Mouse (Mus musculus) granulocyte monocyte progenitor cell, adult 5-6 weeks (primary cell): ENCODE measurements around the gene Gm5678. TPM values are rescaled to one million over a fixed set of nuclear protein-coding genes. Genes with fewer than 3 reads are reported as not detected.
A peak's percentile ranks its signal among the peaks of the same experiment; 100 is the strongest.
"Not testable (repeated sequence)": the region's sequence is repeated elsewhere in the genome, so short reads cannot be mapped to it uniquely, and the experiment has no call there.

Source experiments
- ATAC-seq: replicated peaks from 2 replicates; pipeline ENCODE4 v1.8.0; 2016; ENCODE audit warnings: mild to moderate bottlenecking, moderate TSS enrichment, inconsistent platforms; ENCODE audit not compliant: poor library complexity, severe bottlenecking
- total RNA-seq, 2 experiments: library from RNA; stranded (forward) in 1 of 2; stranded (reverse) in 1 of 2; fragments of 200-712, 200-1000 nt in 1 of 2; fragments of >200 nt in 1 of 2; fragmentation: Nextera tagmentation in 1 of 2; gene quantifications; 2 replicates each; pipeline ENCODE4 v1.2.3; 2014 to 2017

Gene Gm5678
- total RNA-seq, 2 experiments from 2014 or later, result not detected

- no peak for ATAC-seq
Observed at GRCm38 (mm10) chr16:93606146-93606545, 21.8 kb upstream of the Gm5678 start.

DNA sequence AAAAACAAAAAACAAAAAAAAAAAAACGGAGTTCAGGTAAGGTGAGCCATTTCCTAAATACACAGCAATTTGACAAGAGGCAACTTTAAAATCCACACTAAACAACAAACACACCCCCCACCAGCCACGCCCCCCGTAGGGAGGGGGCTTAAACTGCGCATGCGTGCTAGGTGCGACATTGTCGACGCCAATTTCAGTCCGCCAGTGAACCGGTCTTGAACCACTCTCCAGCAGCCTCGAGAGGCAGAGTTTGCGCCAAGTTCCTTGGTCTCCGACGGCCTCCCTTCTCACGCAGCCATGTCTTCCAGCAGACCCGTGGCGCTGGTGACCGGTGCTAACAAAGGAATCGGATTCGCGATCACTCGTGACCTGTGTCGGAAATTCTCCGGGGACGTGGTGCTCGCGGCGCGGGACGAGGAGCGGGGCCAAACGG lies 20.2 kb upstream of the Gm5678 start:
- ATAC-seq, result peak; percentile 45

GRCm38 (mm10) chr16:93608731-93609130 lies 19.2 kb upstream of the Gm5678 start:
- ATAC-seq, result no peak

GRCm38 (mm10) chr16:93609796-93610195 lies 18.1 kb upstream of the Gm5678 start:
- no peak for ATAC-seq

DNA sequence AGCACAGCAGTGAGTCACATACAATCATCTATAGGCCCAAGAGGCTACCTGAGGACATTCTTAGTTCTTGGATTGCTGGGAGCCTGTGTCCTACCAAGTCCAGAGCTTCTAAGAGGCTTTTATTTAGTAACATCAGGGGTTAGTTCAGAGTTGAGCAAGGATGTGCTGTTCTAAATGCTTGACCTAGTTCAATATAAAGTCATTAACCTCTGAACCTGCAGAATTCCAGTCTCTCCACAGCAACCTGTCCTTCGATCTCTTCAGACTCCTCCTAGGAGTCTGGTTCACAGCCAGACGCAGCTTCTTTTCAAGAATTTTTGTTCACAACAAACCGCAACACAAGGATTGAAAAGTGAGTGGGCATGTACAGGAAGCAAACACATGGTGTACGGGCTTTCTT lies 16.9 kb upstream of the Gm5678 start:
- no peak for ATAC-seq

GRCm38 (mm10) chr16:93615118-93615870 lies 12.6 kb upstream of the Gm5678 start:
- peak; percentile 91 for ATAC-seq

DNA sequence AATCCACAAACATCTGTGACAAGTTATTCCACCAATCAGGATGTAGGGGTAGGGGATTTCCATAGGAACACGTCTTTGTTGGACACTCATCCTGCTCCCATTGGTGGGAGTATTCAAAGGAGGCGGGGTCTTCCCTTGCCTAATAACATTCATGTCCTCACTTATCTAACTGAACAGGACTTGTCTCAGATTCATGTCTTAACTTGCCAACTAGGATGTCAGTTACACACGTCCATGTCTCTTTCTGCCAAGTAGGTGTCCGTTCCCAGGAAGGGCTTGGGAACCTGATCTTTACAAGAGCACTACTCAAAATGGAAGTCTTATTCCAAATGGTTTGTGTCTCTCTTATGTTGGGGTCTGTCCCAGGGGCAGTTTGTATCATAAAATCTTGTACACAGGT lies 4.1 kb upstream of the Gm5678 start:
- ATAC-seq, result not testable (repeated sequence)

- ATAC-seq, result no peak
Observed at GRCm38 (mm10) chr16:93624671-93625070, 3.2 kb upstream of the Gm5678 start.

DNA sequence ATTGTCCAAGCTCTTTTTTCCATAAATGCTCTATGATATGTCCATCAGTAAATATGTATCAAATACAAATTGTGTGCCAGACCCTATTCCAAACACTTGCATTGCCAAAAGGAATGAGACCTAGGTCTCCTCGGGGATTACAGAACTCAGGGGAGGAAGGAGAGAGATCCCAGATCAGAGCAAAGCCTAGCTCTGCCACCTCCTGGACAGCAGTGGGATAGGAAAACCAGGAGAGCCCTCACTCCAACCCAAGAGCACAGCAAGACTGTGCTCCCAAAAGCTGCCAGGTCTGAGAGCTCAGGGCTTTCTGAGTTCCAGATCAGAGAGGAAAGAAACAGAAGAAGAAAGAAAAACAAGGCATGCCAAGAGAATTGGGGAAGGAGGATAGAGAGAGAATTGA lies 1.2 kb upstream of the Gm5678 start:
- no peak for ATAC-seq

DNA sequence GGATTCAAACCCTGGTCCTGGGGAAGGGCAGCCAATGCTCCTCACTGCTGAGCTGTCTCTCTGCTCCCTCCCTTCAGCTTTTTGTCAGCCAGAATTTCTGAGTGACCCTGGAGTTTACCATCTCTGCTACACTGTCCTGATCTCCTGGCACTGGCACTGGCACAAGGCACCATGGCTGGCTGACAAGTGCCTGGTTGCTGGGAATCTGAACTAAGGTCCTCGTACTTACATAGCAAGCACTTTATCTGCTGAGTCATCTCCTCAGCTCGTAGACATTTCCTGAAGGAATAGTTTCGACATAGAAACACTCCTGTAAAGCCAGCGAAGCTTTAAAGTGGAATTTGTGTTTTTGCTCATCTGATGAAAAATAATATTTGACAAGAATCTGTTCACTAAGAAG lies 16.1 kb downstream of the Gm5678 start:
- ATAC-seq, result no peak

DNA sequence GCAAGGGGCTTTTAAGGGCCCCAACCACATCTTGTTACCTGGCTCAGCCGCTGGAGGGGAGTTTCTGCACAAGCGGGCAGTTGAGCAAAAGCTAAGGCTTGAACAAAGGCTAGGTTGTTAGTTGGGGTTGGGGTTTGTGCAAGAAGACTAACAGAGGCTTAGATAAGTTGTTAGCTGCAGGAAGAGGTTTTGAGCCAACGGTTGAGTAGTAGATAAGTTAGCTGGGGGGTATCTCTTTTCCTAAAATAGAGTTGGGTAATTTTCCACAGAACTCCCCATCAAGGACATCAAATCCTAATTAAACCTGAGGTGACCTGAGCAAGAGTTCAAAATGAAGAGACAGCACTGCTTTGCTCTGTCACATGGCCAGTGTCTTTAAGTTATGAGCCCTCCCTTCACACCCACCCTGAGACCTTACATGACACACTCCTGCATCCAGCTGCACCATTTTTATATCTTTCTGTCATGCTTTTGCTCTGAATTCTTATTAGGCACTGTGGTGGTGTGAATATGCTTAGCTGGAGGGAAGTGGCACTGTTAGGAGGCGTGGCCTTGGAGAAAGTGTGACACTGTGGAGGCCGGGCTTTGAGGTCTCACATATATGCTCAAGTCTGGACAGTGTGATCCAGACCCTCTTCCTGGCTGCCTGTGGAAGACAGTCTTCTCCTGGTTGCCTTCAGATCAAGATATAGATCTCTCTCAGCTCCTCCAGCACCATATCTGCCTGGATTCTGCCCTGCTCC lies 20.7 kb downstream of the Gm5678 start:
- ATAC-seq, result peak; percentile 30; the same call in 1 of the 2 replicates

- no peak for ATAC-seq
Observed at GRCm38 (mm10) chr16:93667976-93668375, 40.1 kb downstream of the Gm5678 start.

DNA sequence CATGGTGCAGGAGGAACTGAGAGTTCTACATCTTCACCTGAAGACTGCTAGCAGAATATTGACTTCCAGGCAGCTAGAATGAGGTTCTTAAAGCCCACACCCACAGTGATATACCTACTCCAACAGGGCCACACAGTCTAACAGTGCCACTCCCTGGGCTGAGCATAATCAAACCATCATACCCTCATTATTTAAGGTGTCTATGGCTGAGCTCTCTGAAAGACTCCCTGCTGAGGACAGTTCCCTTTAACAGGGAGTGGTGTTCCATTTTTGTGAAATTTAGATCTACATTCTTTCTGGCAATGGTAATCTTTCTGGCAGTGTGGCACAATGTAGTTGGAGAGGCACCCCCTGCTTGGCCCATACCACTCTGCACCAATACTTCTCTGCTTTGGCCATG lies 41.6 kb downstream of the Gm5678 start:
- ATAC-seq, result no peak

DNA sequence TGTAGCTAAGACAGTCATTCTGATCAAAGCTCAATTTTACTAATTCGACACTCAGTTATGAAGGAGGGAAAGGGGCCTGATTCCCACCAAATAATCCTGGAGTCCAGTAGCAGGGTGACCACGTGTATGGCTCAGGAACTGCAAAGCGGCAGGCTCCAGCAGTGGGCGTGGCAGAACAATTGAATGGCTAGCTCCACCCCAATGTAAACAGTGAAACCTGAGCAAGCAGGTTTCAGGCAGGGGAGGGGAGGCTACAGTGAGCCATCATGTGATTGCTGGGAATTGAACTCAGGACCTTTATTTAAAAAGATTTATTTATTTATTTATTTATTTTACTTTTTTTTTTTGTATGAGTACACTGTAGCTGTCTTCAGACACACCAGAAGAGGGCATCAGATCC lies 42.6 kb downstream of the Gm5678 start:
- ATAC-seq, result not testable (repeated sequence)

DNA sequence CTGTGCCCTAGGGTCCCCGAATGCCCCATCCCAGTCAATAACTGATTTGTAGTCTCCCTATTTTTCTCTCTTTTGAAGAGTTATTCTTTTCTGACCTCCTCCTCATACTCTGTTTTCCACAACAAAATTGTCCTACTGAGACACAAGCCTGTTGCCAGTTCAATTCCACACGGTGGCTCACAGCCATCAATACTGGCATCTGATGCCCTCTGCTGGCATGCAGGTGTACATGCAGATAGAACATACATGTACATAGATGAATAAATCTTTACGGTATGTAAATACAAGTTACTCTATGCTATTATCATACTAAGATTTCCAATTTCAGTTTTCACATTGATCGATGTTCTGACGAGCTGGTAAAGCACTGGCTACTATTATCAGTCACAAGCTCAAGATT lies 43.2 kb downstream of the Gm5678 start:
- ATAC-seq, result no peak

DNA sequence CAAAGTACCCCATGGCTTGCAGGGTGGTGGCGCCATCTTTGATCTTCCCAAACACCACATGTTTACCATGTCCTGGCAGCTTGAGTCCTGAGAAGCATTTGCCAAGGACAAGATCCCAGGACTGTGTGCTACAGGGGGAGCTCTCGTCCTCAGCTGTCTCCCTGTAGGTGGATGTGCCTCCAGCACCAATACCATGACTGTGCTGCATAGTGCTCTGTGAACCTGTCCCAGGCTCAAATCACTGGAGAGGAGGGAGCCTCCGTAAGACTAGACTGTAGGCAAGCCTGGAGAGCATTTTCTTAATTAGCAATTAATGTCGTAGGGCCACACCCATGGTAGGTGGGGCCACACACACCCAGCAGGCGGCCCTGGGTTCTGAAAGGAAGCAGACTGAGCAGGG lies 48.5 kb downstream of the Gm5678 start:
- ATAC-seq, result no peak

DNA sequence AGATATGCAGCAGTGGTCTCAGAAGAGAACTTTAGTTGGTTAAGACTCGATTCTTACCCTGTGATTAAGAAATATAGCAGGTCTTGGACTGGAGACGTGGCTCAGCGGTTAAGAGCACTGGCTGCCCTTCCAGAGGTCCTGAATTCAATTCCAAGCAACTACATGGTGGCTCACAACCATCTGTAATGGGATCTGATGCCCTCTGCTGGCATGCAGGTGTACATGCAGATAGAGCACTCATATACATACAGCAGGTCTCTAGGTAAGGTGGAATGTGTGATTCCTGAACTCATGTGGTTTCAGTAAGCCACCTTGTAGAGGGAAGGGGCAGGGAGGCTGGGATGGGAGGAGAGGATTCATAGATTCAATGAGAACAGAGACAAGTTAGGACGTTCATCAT lies 50.3 kb downstream of the Gm5678 start:
- no peak for ATAC-seq

- ATAC-seq, result no peak
Observed at GRCm38 (mm10) chr16:93679165-93679564, 51.3 kb downstream of the Gm5678 start.
